Mouse (Mus musculus) kidney, adult 8-10 months (tissue): ENCODE measurements around the gene Rasd1.

Experiments used
- DNase-seq, 2 experiments: peaks; one replicate each; pipeline ENCODE4 v3.0.0; 2022

Gene Rasd1

DNA sequence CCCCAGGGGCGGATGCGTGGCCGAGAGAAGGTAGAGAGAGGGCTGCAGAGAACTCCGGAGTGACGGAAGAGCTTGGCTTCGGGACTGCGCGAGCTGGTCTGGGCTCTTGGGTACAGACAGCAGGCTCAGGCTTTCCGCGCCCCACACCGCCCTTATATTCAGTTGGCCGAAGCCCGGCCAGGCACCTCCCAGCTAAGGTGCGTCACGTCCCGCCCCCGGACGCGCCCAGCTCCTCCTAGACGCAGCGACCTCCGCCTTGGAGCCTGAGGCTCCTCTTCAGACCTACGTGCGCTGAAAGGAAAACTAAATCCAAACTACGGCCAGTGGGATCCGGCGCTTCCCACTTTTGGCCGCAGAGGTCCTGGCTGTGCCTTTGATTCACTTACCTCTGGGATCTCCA is at the start of gene Rasd1:
Gene Rasd1, minus strand, starts transcription at position 127 of the 400 bp plus-strand sequence.
- peak; percentile 86 to 87 for DNase-seq

DNA sequence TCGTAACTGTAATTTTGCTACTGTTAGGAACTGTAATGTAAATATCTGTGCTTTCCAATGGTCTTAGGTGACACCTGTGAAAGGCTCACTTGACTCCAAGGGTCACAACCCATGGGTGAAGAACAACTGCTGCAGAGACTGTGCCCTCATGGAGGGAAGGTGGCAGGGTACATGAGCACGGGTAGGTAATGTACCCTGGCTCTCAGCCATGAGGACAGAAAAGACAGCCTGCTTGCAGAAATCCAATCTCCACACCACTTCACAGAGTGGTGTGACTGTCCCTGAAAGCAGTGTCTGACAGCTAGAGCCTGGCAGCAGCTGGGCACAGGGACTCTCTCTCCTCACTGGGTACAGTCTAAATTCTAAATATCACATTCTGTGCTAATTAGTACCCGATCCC is 46.8 kb upstream of the Rasd1 start:
- no peak for DNase-seq

DNA sequence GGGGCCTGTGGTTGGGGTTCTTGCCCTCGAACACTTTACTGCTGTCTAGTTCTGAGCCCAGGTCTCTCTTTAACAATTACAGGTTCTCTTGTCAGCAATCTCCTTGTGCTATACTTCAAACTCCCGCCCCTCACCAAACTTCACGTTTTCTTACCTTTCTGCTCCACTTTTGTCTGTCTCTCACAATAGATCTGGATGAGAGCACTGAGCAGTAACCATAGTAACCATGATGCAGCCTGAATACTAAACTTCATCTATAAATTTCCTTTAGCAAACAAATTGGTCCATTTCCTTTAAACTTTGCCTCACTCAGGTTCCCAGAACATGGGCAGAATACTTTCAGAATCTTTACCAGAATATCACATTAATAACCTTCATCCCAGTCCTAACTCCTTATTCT is 44.7 kb upstream of the Rasd1 start:
- DNase-seq: no peak

DNA sequence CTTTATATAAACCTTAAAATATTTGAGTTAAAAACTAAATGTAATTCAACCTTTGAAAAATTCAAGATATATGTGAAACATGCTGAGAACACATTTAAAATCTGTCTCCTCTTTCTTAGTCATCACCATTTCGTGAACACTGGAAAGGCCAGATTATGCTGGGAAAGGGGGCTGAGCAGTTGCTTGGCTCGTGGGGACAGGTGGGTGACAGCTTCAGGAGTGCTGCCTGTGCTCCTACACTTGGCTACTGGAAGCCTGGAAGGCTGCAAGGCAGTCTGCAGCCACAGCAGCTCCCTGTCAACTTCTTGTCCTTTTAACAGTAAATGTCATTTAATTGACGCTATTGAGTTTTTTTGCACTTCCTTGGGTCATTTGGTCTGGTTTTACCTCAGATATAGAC is 41.1 kb upstream of the Rasd1 start:
- no peak for DNase-seq

DNA sequence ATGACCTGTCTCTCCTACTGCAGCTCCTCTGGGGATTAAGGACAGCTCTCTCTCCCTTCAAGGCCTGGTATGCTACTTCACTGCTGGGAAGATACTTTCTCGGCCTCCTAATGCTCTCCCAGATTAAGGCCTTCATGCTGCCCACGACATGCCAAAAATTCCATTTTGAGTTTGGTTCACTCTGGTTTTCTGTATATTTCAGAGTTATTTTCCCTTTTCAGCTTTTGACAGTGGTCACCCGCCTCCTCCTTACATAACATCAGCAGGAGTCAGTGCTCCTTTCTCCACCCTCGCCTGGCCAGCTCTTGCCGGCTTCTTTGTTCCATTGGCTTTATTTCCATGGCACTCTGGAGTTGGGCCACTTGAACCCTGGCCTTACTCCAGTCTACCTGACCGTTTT is 40.0 kb upstream of the Rasd1 start:
- no peak for DNase-seq

DNA sequence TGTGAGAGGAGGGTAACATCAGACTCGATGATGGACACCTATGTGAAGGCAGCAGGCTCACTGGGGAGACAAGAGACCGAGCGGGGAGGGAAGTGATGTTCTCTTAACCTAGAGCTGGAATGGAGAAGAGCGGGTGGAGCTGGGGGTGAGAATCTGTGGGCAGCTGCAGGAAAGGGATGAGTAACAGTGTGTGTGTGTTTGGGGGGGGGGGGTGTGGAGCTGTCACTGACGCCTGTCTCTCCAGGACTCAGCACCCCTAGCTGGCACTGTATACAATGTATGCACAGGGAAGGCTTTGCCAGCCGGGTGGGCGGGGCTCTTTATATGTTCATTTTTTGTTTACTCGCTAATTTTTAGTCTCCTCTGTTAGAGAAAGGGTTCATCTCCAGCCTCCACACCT is 39.1 kb upstream of the Rasd1 start:
- no peak for DNase-seq

DNA sequence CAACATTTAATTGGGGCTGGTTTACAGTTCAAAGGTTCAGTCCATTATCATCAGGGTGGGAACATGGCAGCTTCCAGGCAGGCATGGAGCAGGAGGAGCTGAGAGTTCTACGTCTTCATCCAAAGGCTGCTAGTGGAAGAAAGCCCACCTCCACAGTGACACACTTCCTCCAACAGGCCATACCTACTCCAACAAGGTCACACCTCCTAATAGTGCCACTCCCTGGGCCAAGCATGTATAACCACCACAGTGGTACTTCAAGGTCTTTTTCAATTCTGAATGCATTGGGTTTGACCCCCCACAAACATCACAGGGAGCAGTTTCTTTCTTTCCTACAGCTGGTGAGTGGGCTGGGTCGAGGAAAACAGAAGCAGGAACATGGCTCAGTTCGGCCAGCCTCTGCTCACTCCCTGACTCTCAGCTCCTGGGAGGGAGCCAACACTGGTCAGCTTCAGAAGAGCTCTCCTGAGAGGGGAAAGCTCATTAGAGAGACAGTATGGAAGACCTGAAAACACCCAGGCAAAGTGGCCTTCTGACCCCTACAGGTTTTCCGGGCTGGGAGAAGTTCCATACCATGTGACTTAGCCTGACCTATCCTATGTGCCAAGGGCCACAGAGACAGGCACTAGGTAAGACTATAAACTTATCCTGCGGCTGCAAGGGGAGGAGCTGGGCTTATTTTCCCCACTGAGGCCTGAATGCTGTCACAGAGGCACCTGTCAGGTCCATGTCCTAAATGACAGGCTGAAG is 36.7 kb upstream of the Rasd1 start:
- DNase-seq: no peak

DNA sequence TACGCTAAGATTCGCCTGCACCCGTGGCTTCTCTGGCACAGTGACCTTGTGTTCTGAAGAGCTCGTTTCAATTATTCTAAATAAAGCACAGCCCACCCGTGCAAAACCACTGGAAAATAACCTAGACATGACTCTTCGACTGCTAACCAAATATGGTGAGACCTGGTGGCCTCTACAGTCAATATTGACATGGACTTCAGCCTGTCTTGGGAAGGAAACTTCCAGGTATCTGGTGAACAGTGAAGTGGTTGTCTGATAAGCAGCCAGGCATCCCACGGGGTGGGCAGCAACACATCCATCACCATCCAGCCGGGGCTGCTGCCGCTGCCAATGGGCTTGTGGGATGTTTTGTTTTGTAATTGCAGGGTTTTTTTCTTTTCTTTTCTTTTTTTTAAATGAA is 29.6 kb upstream of the Rasd1 start:
- no peak for DNase-seq

DNA sequence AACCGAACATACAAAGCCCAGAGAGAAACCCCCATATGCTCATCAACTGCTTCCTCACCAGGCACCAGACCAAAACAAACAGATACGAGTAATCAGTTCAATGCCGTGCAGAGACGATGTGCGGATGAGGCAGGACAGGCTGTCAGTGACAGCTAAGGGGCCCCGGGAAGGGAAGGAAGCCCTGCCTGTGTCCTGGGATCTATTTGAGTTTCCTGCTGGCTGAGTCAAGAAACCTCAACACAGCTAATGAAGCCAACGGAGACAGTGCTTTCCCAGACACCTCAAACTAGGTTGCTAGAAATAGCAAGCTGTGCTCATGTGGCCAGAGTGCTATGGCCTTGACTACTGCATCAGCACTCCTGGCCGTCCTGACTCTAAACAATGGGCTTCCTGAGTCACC is 26.6 kb upstream of the Rasd1 start:
- DNase-seq: no peak

DNA sequence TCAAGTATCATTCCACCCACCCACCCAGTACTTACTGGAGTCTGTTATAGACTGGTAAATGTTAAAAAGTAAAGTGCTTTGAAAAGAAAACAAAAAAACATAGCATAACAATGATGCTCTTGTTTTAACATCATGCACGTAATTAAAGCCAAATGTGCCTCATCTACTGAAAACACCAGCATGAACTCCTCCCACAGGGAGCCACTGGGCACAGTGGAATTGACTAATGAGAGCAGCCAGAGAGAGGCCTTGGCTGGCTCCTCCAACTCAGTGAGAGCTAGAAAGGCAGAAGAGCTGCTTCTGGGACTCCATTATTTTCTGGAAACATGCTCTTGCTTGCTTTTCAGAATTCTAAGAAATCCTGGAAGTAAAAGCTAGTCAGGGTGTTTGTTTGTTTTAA is 24.7 kb upstream of the Rasd1 start:
- no peak for DNase-seq

DNA sequence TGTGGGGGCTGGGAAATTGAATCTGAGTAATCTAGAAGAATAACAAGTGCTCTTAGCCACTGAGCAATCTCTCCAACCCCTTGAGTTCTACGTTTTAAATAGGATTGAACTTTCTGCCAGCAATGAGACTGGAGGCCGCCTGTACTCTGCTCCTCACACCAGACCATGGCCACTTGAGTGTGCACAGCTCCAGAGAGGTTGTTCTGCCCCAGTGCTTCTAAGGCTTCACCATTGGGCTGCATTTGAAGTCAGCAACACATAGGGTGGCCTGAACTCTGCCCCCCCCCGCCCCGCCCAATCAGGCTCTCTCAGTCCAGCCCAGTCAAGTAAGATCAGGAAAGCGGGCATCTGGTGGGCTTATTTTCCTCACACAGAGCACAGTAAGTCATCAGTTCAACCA is 13.1 kb upstream of the Rasd1 start:
- peak; percentile 23 to 56 for DNase-seq

DNA sequence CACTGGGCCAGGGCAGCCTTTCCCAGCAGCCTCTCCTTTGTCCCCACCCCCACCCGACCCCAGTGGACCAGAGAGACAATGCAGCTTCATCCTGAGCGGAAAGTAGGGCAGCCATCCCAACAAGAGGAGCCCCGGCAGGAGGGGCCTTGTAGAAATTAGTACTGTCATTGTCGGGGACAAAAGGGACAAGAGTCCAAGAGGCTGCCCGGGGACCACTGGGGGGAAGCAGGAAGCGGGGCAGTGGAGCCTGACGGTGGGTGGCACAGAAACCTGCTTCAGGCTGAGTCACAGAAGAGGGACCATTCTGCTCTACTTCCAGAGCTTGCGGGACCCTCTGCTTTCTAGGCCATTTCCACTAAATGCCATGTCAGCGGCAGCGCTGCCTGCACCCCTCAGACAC is 10.5 kb upstream of the Rasd1 start:
- DNase-seq: no peak

DNA sequence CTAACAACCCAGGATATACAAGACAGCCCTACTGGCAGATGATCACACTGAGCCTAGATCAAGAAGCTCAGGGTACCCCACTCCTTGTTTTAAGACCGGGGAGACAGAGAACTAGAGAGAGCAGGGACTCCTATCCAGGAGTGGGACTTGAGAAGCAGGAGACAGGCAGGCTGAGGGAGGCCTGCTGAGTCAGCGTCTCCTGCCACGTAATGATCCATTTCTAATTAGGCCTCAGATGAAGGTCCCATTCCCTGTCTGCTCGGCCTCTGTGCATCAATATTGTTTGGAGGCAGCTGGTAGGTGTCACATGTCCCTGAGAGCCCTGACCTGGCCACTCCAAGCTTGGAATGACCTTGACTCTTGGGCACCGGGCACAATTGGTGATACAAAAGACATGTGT is 8.6 kb upstream of the Rasd1 start:
- DNase-seq: no peak

DNA sequence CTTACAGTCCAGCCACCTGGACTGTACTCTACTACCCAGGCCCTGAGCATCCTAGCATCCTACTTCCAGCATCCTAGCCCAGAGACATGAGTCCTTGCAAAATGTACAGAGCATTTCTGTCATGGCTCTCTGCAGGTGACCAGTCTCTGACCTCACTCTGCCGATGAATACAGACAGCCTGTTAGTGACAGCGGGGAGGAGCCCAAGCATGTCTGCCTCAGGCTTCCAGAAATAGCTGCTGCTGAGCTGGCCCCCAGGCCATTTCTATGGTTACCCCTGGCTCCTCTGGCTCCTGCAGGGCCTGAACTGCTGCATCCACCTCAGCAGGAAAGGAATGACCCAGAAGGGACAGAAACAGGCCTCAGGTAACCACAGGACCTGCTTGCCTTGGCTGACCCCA is 6.9 kb upstream of the Rasd1 start:
- no peak for DNase-seq

DNA sequence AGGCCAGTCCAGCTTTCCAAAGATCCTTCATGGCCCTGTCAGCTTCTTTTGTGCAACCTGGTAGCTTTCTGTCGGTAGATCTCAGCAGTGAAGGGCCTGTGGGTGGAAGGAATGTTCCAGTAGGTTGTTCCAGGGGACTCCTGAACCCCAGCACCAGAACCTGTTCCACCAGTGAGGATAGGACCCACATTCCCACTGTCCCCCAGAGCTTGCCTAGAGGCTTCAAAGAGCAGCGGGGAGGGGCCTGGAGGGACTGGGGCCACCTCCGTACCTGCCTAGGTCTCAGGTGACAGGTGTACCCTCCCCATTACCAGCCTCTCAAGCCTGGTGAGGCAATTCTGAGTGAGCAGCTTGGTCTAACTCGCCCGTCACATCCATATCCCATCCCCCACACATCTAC is 6.0 kb upstream of the Rasd1 start:
- DNase-seq: no peak

DNA sequence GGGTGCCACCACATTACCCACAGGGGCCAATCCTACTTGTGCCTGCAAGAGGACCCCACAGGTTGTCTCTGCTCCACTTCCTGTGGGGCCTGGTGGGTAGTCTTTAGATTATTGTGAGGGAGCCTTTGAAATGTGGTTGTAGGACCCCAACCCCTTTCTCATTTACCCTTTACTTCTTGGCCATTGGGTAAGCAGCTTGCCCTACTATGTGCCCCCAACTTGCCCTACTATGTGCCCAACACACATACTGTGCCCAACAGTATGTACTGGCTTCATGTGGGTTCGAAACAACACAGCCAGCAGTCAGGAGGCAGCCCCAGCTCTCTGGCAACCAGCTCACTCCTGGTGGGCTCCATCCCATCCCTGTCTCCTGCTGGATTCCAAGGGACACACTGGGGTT is 3.0 kb upstream of the Rasd1 start:
- no peak for DNase-seq

DNA sequence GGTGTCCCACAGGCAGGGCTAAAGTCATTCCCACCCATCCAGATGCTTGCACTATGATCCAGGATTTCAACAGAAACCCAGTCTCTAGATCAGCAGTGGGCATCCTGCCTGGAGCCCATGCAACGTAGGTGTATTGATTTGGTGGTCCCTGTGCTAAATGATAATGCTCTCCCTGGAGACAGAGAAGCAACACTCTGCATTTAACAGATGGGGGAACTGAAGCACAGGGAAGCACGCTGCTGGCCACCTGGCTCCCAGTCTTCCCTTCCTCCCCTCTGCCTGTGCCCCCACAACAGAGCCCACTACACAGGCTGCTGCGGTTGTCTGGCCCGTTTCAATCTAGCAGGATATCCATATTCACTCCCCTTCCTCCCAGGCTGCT is 1.3 kb upstream of the Rasd1 start:
- no peak for DNase-seq

DNA sequence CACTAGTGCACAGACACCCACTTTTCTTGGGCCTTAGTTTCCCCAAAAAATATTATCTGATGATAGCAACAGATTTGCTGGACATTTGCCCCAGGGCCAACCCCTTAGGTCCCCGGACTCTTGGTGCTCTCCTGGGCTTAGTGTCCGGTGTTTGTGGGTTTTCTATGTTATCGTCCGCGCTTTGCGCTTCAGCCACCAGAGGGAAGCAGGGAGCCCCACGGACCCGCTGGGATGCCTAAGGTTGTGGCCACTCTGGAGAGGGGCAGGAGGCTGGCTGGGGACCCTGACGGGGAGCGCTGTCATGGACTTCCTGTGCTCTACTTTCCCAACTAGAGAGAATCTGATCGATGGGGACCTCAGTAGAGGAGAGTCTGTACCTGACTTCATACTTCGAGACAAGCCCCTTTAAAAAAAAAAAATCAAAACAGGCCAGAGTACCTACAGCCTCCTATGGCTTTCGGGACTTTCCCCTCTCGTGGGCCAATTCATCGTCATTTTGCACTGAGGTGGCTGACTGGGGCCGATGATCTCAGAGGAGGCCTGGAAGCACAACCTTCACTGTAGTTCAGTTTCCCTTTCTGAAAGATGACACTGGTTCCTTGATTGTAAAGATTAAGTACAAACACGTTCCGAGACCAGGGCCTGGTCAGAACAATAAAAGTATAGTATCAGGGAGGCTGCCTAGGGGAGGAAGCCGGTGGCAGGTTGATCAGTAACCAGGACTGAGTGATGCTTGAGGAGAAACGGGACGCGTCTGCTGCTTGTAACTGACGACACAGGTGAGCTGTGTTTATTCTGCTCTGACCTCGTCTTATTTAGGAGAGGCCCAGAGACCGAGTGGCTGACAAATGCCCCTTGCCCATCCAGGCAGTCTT is 720 bp upstream of the Rasd1 start:
- DNase-seq: peak; percentile 73 to 88

DNA sequence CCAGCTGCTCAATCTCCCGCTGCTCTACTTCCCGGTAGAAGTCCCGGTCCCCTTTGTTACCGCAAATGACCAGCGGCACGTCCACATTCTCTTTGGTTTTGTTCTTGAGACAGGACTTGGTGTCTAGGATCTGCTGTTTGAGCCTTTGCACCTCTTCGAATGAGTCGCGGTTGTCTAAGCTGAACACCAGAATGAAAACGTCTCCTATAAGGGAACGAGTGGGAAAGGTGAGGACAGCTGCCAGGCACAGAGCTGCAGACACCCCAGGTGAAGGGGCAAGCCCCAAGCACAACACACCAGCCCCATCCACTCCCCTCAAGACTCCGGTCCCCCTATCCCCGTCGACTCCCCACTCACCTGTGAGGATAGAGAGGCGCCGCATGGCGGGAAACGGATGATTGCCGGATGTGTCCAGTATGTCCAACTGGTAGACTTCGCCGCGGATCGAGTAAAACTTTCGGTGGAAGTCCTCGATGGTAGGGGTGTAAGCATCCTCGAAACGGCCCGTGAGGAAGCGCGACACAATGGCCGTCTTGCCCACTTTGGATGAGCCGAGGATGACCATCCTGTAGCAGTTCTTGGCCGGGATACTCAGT is 483 bp downstream of the Rasd1 start:
- peak in 1 of 2 experiments; percentile 21 for DNase-seq

DNA sequence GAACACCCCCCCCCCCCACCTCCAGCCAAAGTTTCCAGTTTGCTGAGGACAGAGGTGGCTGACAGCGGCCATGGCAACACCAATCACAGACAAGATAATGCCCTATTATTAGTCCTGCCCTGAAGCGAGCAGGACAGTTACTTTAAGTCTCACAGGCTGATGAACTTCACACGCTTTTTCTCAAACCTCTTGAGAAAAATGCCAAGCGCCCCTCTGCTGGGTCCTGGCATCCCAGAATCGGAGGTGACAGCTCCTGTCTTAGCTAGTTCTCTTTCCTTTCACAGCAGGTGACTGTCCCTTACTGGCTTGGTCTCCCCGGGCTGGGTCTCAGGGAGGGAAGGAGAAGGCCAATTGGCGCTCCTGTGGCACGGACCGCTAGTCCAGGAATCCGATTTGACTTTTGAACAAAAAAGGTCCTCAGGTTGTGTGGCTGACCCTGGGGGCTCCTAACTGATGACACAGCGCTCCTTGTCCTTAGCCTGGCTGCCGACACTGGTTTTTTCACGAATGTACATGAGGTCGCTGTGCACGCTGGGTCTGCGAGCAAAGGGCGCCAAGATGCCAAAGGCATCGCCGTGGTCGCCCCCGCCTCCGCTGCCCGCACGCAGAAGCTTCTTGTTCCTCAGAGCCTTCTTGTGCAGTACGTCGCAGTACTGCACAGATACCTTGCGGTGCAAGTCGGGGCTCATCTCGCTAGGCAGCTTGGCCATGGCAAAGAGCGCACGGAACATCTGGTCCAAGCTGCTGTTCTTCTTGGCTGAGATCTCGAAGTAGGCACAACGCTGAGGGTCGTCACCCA is 1.2 kb downstream of the Rasd1 start:
- DNase-seq: no peak

DNA sequence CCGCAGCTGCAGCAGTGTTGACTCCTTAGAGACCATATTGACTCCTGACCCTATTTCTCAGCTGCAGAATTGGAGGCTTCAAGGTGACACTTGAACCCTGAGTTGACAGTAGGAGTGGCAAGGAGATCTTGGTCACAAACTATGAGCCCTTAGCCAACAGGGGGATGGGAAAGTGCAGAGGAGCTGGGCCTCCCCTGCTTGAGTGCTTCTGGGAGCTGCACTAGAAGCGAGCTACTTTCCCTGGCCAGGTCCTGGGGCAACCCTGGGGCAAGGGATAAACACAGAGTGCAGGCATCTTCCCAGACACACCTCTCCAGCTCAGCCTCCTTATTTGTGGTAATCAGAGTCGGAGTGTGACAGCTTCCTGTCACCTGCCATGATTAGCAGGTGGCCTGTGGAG is 2.2 kb downstream of the Rasd1 start:
- no peak for DNase-seq

DNA sequence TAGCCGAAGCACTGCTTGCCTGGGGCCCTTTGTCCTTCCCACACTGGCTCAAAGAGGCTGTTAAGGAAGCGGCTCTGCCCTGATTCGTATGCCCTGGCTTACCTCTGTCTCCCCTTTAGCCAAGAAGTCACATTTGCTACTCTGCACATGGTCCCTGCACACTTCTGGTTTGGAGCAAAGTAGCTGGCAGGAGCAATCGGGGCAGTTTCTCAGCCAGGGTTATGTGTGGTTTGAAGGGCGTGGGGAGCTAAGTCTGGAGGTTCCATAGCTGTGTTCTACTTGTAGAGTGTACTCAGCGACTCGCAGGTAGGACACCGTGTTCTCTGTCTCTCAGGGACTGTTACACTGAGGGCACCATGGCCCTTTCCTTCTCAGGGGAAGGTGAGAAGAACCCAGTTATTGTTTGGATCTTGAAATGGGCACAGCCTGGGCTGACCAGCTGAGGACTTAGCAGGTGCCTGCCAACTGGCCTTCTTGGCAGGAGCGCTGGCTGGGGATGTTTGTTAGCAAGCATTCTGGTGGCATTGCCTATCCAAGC is 3.3 kb downstream of the Rasd1 start:
- peak in 1 of 2 experiments; percentile 17 for DNase-seq
